Mouse (Mus musculus): Measurements from ENCODE around the gene Dcun1d3. TPM values are rescaled to one million over a fixed set of nuclear protein-coding genes. Genes with fewer than 3 reads are reported as not detected.

Gene Dcun1d3
- polyA plus RNA-seq, 1 experiment: 10.9 TPM

DNA sequence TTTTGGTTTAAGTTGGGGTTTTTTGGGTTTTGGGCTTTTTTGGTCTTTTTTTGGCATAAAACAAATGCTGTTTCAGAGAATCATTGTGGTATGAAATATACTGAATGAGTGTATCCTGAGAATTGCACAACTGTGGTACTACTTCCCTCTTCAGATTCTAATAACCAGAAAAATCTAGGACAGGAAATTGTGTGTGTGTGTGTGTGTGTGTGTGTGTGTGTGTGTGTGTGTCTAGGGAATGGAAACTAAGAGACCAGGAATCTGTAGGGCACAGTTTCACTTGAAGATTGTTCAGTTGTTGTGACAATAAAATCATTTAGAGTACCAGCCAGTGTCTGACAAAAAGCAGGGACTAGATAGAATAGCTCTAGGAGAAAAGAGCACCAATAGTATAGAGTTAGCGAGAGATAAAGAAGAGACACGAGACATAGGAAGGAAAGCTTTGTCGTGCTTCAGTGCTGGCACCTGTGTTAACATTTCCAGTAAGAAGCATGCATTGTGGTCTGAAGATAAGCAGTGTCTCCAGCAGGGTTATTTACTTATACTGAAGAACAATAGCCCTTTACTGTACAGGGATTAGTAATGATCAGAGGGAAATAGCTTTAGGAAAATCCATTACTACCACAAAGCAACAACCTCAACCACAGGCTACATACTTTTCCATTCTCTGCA is 3.4 kb upstream of the Dcun1d3 start:
- Histone ChIP-seq H3K4me1 (ENCODE audit: control insufficient read depth, insufficient read depth, low read length) (no peaks in the 10 kb centered on the region), H3K27ac (ENCODE audit: insufficient read depth, low read length) (no peak overlapping the region), H3K4me3 (ENCODE audit: insufficient read depth, low read length) (no peak overlapping the region)
- no peak for TF ChIP-seq POLR2A (IDR thresholded peaks at IDR 0.05; ENCODE audit: extremely low read depth, insufficient read depth, low read length)
- TF ChIP-seq CTCF (IDR thresholded peaks at IDR 0.05; ENCODE audit: extremely low read depth, insufficient read depth, low read length): no peak

DNA sequence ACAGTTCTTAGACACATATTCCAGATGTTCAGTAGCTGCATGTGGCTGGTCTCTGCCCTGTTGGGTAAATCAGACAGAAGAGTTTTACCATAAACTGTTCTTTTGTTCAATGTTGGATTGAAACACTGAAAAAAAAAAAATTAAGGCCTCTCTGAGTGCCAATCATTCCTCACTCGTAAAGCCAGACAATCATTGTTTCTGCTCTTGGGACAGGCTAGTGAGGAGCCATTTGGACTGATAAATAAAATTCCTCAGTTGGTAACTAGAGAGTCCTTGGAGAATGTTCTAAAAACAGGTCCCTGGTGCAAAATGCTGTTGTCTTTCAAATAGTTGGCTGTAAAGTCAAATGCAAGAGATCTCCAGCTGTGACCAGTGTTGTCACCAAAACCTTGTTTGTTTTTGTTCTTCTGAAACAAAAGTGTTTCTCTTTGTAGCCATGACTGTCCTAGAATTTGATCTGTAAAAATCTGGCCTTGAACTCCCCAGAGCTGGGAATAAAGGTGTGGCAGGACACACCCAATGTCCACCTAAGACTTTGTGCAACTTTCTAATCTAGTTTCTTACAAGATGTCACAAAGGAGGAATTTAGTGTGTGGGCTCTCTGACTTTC is 2.3 kb upstream of the Dcun1d3 start:
- TF ChIP-seq POLR2A (IDR thresholded peaks at IDR 0.05; ENCODE audit: extremely low read depth, insufficient read depth, low read length) (no peak), CTCF (IDR thresholded peaks at IDR 0.05; ENCODE audit: extremely low read depth, insufficient read depth, low read length) (no peak)
- H3K4me3 ChIP-seq (ENCODE audit: insufficient read depth, low read length): no peak overlapping the region
- H3K4me1 ChIP-seq (ENCODE audit: control insufficient read depth, insufficient read depth, low read length): peaks cover 1% of the 10 kb centered on the region; the same call in 1 of the 2 replicates
- peak overlapping the region; percentile 66 for H3K27ac ChIP-seq (ENCODE audit: insufficient read depth, low read length)

DNA sequence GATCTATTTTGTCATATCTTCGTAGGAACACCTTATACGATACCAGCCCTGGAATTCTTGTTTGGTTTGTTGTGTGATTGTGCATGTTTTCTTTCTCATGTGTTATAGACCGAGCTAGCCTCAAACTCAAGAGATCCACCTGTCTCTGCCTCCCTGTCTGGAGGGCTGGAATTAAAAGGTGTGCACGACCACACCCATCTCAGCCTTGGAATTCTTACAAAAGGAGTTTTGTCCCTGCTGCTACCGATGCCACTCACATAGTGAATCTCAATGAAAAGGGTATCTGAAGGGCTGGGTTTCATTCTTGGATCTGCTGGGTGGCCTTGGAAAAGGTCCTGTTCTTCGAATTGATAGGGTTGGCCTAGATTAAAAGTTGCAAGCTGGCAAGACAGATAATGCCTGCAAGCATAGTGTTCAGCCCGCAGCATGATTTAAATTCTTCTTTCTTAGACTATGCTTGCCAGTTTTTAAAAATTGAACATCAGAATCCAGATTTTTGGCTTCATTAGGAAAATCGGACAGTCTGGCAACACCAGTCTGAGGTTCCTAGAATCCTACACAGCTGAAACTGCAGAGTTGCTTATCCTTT is 1.5 kb upstream of the Dcun1d3 start:
- H3K4me3 ChIP-seq (ENCODE audit: insufficient read depth, low read length): no peak overlapping the region
- H3K4me1 ChIP-seq (ENCODE audit: control insufficient read depth, insufficient read depth, low read length): peaks cover 2% of the 10 kb centered on the region; the same call in 1 of the 2 replicates
- H3K27ac ChIP-seq (ENCODE audit: insufficient read depth, low read length): peak overlapping the region; percentile 53
- no peak for TF ChIP-seq POLR2A (IDR thresholded peaks at IDR 0.05; ENCODE audit: extremely low read depth, insufficient read depth, low read length)
- no peak for TF ChIP-seq CTCF (IDR thresholded peaks at IDR 0.05; ENCODE audit: extremely low read depth, insufficient read depth, low read length)

DNA sequence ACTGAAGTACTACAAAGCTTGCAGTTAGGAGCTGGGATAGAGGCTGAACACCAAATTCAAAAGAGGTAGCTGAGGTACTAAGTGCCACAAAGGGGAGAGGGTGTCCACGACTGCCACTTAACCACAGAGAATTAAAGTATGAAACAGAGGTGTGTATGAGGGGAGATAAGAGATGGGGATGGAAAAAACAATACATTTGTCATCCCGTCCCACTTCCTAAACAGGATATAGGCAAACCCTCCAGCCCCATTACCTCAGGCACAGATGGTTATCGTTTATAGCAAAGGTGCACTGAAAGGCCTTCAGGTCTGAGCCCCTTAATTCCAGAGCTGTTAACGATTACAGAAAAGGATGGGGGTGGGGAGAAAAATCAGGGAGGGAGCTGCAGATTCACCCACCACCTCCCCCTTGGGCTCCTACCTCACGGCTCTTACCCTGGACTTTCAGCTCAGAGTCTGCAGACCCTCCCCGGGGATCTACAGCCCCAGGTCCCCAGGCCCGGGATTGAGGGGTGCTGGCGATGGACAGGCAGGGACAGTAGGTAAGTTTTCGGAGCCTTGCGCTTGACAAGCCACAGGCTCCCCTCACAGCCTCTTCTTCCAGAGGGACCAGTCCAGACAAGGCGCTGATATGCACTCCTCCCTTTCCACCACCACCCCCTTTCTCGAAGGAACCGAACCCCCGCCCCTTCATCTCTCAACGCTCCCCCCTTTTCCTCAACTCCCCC is 1.1 kb downstream of the Dcun1d3 start:
- TF ChIP-seq CTCF (IDR thresholded peaks at IDR 0.05; ENCODE audit: extremely low read depth, insufficient read depth, low read length): no peak
- no peak for TF ChIP-seq POLR2A (IDR thresholded peaks at IDR 0.05; ENCODE audit: extremely low read depth, insufficient read depth, low read length)
- Histone ChIP-seq H3K4me1 (ENCODE audit: control insufficient read depth, insufficient read depth, low read length) (peaks cover 2% of the 10 kb centered on the region; the same call in 1 of the 2 replicates), H3K4me3 (ENCODE audit: insufficient read depth, low read length) (peak overlapping the region; percentile 70), H3K27ac (ENCODE audit: insufficient read depth, low read length) (no peak overlapping the region)

DNA sequence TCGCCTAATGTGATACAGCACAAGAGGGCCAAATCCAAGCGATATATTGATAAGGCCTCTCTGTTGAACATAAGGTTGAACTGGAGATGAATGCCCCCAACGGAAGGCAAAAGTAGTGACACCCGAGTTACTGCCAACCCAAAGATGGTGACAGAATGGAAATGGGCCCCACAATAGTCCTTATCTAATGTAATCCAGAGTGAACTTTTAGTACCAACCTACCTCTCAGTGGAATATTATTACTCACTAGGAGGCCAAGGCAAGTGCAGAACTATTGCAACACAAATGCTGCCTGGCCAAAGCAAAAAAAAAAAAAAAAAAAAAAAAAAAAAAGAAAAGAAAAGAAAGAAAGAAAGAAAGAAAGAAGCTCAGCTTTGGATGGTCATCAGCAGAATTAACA is 3.4 kb downstream of the Dcun1d3 start:
- peaks cover 2% of the 10 kb centered on the region; the same call in 1 of the 2 replicates for H3K4me1 ChIP-seq (ENCODE audit: control insufficient read depth, insufficient read depth, low read length)
- TF ChIP-seq POLR2A (IDR thresholded peaks at IDR 0.05; ENCODE audit: extremely low read depth, insufficient read depth, low read length) (no peak), CTCF (IDR thresholded peaks at IDR 0.05; ENCODE audit: extremely low read depth, insufficient read depth, low read length) (no peak)
- no peak overlapping the region for H3K27ac ChIP-seq (ENCODE audit: insufficient read depth, low read length)
- H3K4me3 ChIP-seq (ENCODE audit: insufficient read depth, low read length): no peak overlapping the region

DNA sequence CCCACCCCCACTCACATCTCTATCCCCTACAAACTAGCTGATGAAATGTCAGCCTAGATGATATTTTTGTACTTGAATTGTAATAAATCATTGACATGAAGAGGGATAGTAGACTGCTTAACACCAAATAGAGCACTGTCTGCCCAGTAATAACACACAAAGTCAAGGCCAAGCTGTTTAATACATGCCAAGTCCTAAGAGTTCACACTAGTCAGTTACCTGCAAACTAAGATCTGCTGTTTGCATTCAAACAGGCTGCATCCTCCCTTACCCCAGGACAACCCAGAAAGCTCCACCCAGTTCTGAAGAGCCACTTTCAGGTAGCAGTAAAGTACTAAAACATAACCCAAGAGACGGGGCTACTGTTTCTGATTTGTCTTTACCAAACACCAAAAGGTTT is 3.9 kb downstream of the Dcun1d3 start:
- H3K4me1 ChIP-seq (ENCODE audit: control insufficient read depth, insufficient read depth, low read length): peaks cover 2% of the 10 kb centered on the region; the same call in 1 of the 2 replicates
- no peak overlapping the region for H3K4me3 ChIP-seq (ENCODE audit: insufficient read depth, low read length)
- no peak for TF ChIP-seq POLR2A (IDR thresholded peaks at IDR 0.05; ENCODE audit: extremely low read depth, insufficient read depth, low read length)
- TF ChIP-seq CTCF (IDR thresholded peaks at IDR 0.05; ENCODE audit: extremely low read depth, insufficient read depth, low read length): no peak
- no peak overlapping the region for H3K27ac ChIP-seq (ENCODE audit: insufficient read depth, low read length)

DNA sequence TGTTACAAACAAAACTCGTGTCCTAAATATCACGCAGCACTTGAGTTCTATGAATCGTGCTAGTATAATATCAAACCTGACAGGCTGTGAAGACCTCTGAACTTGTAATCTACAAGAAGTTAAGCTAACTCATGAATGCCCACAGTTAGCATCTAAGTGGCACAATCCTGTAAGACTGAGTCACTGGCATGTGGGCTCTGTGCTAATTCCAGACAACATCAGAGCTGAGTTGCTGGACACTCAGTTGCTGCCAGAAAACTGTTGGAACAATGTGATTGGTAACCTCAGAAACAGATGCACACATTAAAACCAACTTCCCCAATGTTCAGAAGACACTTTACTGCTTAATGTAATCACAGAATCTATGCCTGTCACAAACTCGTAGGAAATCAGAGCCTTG is 8.2 kb downstream of the Dcun1d3 start:
- no peak overlapping the region for H3K27ac ChIP-seq (ENCODE audit: insufficient read depth, low read length)
- TF ChIP-seq POLR2A (IDR thresholded peaks at IDR 0.05; ENCODE audit: extremely low read depth, insufficient read depth, low read length): no peak
- no peak overlapping the region for H3K4me3 ChIP-seq (ENCODE audit: insufficient read depth, low read length)
- H3K4me1 ChIP-seq (ENCODE audit: control insufficient read depth, insufficient read depth, low read length): no peaks in the 10 kb centered on the region; the same call in 1 of the 2 replicates

DNA sequence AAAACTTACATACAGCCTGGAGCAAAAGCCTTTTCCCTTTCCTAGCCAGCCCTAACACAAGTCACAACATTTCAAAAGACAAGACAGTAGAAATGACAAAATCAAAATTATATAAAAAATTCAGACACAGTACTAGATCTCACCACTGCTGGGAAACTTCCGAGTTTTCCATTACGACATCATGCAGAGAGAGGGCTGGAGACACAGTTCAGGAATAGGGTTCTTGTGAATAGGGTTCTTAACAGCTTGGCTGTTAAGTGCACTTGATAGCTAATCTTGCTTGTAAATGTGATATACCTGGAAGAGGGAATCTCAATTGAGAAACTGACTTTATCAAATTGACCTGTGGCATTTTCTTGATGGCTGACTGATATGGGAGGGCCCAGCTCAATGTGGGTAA is 14.9 kb downstream of the Dcun1d3 start:
- Histone ChIP-seq H3K27ac (ENCODE audit: insufficient read depth, low read length) (no peak overlapping the region), H3K4me3 (ENCODE audit: insufficient read depth, low read length) (no peak overlapping the region), H3K4me1 (ENCODE audit: control insufficient read depth, insufficient read depth, low read length) (no peaks in the 10 kb centered on the region; the same call in 1 of the 2 replicates)
- no peak for TF ChIP-seq POLR2A (IDR thresholded peaks at IDR 0.05; ENCODE audit: extremely low read depth, insufficient read depth, low read length)
- TF ChIP-seq CTCF (IDR thresholded peaks at IDR 0.05; ENCODE audit: extremely low read depth, insufficient read depth, low read length): no peak

DNA sequence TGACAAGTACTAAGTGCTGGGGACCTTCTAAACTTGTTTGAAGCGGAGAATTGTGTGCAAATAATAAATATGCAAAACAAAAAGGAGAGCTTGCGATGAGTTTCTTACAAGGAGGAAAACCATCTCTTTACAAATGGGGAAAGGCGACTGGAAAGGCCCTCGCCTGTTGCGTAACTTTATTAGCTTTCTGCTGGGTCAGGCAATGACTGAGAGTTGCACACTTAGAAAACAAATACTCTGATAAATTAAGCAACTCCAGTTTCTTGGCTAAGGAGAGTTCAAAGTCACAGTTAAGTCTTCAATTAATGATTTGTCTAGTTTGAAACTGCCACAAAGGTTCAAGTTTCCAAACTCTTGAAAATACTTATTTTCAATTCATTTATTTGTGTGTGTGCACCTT is 15.8 kb downstream of the Dcun1d3 start:
- Histone ChIP-seq H3K4me3 (ENCODE audit: insufficient read depth, low read length) (no peak overlapping the region), H3K4me1 (ENCODE audit: control insufficient read depth, insufficient read depth, low read length) (no peaks in the 10 kb centered on the region; the same call in 1 of the 2 replicates), H3K27ac (ENCODE audit: insufficient read depth, low read length) (no peak overlapping the region)
- TF ChIP-seq CTCF (IDR thresholded peaks at IDR 0.05; ENCODE audit: extremely low read depth, insufficient read depth, low read length) (no peak), POLR2A (IDR thresholded peaks at IDR 0.05; ENCODE audit: extremely low read depth, insufficient read depth, low read length) (no peak)

All from cortical plate, adult 2 months (tissue).